In the genomic region with DNA sequence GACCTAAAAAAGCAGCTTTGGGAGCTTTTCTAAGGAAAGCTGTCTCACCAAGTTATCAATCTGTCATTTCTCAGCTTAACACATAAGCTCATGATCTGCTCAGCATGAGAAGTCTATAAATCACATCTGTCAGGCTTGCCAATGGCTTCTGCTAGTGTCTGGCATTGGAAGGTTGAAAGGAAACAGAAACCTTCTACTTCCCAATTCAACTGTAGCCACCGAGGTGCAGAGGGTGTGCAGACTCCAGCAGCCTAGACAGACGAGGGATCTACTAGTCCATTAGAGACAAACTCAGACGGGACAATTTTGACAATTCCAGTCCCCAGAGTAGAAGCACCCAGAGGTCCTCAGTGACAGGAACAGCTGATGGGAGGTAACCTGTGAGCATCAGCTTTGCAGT, we compare ENCODE assay signal across 17 mouse cellular contexts.
"Had no signal": no experiment of that assay in that cellular context is flagged by ENCODE, and none has a peak within 500 bp of the region (broad histone marks: within the 10 kb centered on the region; RNA-seq: fewer than 3 reads in every experiment).

No protein-coding gene starts in this region.

- H3K9ac ChIP-seq: limb, embryonic 12.5 days; liver, embryonic 13.5 days; liver, postnatal 0 days; lung, embryonic 15.5 days; midbrain, embryonic 13.5 days had no signal

- H3K4me2 ChIP-seq: limb, embryonic 12.5 days; liver, embryonic 13.5 days; lung, embryonic 15.5 days; midbrain, embryonic 13.5 days had no signal

- H3K36me3 ChIP-seq: limb, embryonic 12.5 days; liver, embryonic 13.5 days; lung, embryonic 15.5 days; midbrain, embryonic 13.5 days had no signal

- ATAC-seq: intestine, postnatal 0 days; liver, postnatal 0 days; midbrain, embryonic 13.5 days had no signal

- DNase-seq: kidney, adult 8-10 months; kidney, postnatal 36 days; layer of hippocampus, adult 9-11 months; layer of hippocampus, postnatal 36 days; liver; liver, embryonic 13.5 days; liver, postnatal 0 days; lung, postnatal 14 days; thymus, adult 18-20 months; thymus, postnatal 14 days had no signal

- H3K9me3 ChIP-seq: limb, embryonic 12.5 days; liver, embryonic 13.5 days; lung, embryonic 15.5 days; midbrain, embryonic 13.5 days had no signal

- H3K27me3 ChIP-seq: limb, embryonic 12.5 days; liver, embryonic 13.5 days; lung, embryonic 15.5 days; midbrain, embryonic 13.5 days had no signal

- H3K4me3 ChIP-seq: limb, embryonic 12.5 days; liver, embryonic 13.5 days; lung, embryonic 15.5 days; midbrain, embryonic 13.5 days had no signal

- H3K4me1 ChIP-seq: limb, embryonic 12.5 days; liver, embryonic 13.5 days; lung, embryonic 15.5 days; midbrain, embryonic 13.5 days had no signal

- H3K27ac ChIP-seq: kidney, postnatal 0 days; limb, embryonic 12.5 days; liver, embryonic 13.5 days; lung, embryonic 15.5 days; macrophage; midbrain, embryonic 13.5 days; stomach, postnatal 0 days had no signal
